Mouse (Mus musculus): ENCODE measurements around the gene Vsir.

Gene Vsir

GRCm38 (mm10) chr10:60353241-60354002 is 6.8 kb downstream of the Vsir start:
- DNase-seq (ENCODE audit: low spot score): no peak

- DNase-seq (ENCODE audit: low spot score): no peak
Measured at GRCm38 (mm10) chr10:60354003-60354325, 7.3 kb downstream of the Vsir start.

DNA sequence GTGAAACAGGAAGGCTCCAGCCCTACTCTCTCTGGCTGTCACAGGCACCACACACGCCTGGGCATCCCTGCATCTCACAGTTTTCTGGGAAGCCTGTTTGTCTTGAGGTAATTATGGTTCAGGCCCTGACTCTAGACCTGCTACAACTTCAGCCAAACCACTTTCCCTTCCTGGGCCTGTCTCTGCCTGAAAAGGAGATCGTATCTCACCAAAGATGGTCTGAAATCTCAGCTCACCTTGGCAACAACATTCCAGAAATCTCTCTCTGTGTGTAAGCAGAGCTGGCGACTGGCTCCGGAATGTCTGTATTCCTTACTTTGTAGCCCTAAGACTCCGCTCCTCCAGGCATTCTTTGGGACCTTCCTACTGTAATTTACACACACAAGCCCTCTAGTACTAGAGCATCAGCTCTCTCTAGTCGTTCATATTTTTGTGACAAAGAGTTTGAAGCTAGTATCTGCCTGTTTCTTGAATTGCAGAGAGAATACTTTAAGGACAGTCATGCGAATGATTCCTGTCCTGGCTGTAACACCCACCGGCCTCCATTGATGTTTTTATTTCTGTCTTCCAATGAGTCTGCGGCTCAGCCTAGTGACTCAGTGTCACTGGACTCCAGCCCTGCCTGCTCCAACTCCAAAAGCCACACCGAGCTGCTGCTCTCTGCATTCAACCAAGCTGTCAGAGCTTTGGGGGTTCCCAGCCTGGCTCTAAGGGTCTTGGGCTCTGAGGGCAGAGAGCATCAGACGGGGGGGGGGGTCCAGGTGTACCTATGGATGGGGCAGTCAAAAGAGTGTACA is 8.4 kb downstream of the Vsir start:
- DNase-seq (ENCODE audit: low spot score): peak; percentile 60

GRCm38 (mm10) chr10:60357441-60357840 is 10.8 kb downstream of the Vsir start:
- peak; percentile 93 for DNase-seq (ENCODE audit: low spot score)

- no peak for DNase-seq (ENCODE audit: low spot score)
Measured at GRCm38 (mm10) chr10:60357901-60358300, 11.2 kb downstream of the Vsir start.

- no peak for DNase-seq (ENCODE audit: low spot score)
Measured at GRCm38 (mm10) chr10:60358776-60359175, 12.1 kb downstream of the Vsir start.

- no peak for DNase-seq (ENCODE audit: low spot score)
Measured at GRCm38 (mm10) chr10:60361615-60362309, 15.1 kb downstream of the Vsir start.

- DNase-seq (ENCODE audit: low spot score): no peak
Measured at GRCm38 (mm10) chr10:60362310-60362628, 15.6 kb downstream of the Vsir start.

DNA sequence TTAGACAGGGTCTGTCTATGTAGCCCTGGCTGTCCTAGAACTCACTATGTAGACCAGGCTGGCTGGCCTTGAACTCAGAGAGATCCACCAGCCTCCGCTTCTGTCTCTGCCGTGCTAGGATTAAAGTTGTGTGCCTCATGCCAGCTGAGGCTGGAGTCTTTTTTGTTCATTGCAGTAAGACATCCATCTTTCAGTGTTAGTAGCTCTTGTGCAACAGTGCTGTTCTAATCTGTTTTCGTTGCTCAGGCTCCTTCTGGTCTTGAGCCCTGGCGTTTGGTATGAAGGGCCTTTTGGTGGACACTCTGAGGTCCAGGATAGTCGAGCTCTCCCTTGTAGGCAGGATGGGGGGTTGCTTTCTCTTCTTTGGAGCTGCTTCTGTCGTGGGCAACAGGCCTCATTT is 16.8 kb downstream of the Vsir start:
- DNase-seq (ENCODE audit: low spot score): peak; percentile 49

DNA sequence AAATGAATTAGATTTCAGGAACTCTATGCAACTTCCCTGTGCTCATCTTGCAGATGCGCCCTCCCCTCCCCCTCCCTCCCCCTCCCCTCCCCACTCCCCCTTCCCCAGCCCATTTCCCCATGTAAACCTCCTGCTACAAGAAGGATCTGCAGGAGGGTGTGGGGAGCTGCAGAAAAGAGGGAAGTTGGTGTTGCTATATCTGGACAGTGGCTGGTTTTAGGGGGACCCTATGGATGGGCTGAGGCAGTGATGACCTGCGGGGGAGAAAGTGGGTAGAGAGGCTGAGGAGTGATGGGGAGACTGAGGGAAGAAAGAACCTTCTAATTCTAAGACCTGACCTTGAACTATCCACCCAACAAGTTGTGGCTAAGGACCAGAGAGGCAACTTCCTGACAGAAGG is 20.5 kb downstream of the Vsir start:
- DNase-seq (ENCODE audit: low spot score): no peak

- no peak for DNase-seq (ENCODE audit: low spot score)
Measured at GRCm38 (mm10) chr10:60367904-60368303, 21.3 kb downstream of the Vsir start.

DNA sequence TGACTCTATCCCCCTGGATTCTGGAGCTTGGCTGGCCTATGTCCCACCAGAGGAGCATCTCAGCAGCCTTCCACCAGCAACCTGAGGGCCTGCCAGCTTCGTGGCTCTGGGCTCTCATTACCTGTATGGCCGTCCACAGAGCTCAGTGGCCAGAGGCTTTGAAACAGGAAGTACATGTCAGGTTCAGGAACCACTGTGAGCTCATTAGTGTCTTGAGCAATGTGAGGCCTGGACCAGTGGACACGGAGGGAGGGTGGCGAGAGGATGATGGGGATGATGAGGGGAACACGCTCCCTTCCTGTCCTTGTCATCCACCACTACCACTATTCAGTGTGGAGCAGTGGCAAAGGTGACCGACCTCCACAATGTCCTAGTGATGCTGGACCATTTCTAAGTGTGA is 22.8 kb downstream of the Vsir start:
- no peak for DNase-seq (ENCODE audit: low spot score)

DNA sequence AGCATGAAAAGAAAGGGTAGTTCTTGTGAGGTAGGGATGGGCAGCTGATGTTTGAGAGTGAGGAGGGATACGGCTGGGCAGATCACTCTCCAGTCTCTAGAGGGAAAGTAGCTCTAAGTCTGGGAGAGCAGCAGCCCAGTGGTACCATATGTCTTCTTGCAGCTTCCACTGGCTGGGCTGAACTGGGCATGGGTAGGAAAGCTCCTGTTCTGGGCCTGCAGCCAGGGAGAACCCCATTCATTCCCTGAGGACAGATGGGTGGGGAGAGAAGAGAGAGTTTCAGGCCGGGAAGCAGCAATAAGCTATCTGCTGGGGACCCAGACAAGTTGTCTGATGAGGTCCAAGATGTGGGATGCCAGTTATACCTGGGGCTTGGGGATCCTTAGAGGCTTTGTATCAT is 23.4 kb downstream of the Vsir start:
- DNase-seq (ENCODE audit: low spot score): peak; percentile 72

GRCm38 (mm10) chr10:60370601-60371061 is 24.0 kb downstream of the Vsir start:
- DNase-seq (ENCODE audit: low spot score): no peak

GRCm38 (mm10) chr10:60371596-60372386 is 25.1 kb downstream of the Vsir start:
- DNase-seq (ENCODE audit: low spot score): peak; percentile 74

DNA sequence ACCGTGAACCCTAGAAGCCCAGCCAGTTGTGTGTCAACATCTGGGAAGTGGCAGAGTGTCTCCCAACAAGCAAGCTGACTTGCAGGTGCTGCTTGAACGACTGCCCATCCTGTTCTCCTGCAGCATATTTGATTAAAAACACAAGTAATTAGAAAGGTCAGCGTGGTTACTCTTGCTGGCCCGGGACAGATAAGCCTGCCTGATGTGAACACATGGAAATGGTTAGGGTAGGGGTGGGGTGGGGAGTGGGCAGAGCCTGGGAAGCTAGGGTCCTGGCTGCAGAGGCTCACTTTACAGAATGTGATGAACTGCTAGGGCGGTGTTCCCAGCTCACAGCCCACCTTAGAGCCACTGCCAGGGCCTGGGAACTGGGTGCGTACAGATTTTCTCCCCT is 26.9 kb downstream of the Vsir start:
- peak; percentile 34 for DNase-seq (ENCODE audit: low spot score)

DNA sequence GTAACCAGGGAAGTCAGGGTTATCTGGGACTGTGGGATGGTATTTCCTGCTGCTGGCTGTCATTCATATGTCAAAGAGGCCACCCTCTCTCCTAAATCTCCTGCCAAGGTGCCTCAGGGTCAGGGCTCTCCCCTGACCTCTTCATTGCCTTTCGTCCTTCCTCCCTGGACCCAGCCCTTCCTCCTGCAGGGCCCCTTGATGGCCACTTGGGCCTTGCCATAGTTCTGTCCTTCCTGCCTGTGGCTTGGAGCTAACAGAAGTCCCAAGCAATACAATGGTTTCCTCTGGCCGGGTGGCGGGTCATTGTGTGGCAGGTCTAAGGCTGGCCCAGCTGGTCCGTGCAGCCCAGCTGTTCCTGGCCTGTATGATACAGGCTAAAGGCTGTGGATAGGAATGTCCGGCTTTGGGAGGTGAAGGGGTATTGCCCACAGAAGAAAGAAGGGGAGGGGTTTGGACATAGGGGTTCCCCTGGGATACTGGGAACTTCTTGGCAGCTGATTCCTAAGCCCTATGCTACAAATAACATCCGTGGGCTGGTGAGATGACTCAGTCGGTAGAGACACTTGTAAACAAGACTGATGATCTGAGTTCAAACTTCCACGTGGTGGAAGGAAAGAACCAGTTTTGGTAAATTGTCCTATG is 27.4 kb downstream of the Vsir start:
- DNase-seq (ENCODE audit: low spot score): peak; percentile 97

DNA sequence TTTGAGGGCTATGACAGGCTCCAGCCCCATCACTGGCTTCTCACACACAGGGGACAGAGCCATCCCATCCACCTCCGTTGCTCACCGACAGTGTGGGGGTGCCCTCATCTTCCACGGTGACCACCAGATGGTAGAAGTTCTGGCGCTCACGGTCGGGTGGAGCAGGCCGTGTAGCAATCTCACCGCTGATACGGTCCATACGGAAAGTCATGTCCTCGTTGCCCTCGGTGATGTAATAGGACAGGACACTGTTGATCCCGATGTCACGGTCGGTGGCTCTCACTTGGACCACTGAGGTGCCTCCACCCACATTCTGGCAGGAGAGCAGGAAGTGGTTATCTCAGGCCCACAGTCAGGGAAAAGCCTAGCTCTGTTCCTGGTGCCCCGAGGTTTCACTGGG is 30.1 kb downstream of the Vsir start:
- DNase-seq (ENCODE audit: low spot score): no peak

GRCm38 (mm10) chr10:60379419-60379957 is 32.8 kb downstream of the Vsir start:
- peak; percentile 72 for DNase-seq (ENCODE audit: low spot score)

DNA sequence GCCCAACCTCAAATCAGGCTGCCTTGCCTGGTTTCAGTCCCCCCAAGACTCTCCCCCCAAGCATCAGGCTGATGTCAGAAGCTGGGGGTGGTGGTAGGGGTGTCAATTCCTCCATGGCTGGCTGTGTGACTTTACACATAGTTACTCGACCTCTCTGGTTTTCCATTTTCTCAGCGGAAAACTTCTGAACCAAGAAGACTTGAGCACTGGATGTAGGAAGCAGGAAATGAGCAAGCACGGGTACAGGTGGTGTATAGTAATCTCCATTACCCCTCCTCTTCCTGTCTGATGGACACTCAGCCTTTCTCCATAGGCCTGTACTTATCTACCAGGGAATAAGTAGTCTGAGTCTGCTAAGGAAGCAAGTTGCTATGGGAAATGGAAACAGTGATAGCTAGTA is 33.6 kb downstream of the Vsir start:
- DNase-seq (ENCODE audit: low spot score): no peak

DNA sequence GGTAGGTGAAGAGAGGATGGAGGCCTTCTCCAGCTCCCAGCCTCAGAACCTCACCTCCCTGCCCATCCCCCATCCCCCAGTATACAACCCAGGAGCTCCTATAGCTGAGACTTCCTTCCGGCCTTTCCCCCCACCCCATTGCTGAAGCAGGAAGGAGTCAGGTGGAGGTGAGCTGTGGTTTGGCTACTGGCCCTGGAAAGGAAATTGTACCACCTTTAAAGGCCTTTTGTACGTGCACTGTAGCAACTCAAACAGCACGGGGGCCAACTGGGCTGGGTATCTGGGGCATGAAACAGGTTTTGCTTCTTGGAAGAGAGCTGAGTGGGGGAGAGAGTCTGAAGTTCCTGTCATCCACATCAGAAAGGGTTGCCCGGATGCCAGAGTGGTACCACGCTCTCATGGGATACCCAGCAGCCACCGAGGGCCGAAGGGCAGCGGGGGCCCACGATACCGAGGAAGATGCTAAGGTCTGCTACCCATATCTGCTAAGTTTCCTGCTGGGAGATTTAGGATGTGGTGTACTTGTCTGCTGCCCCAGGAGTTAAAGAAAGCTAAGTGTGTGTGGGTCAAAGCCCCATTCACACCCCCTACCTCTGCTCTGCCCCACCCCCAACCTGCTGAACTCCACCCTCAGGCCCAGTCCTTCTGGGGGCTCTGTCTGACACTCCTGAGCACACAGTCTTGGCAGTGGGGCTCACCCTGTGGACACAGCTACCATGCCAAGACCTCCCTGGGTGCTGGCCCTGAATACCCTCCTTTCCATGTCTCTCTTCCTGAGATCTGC is 34.7 kb downstream of the Vsir start:
- DNase-seq (ENCODE audit: low spot score): no peak

Measured in adipocyte (in vitro differentiated cells).